In genomic region chr7:46628375-46628975, GRCm38 (mm10) we compare ENCODE assay signal across 16 mouse cellular contexts. TPM values are rescaled to one million over a fixed set of nuclear protein-coding genes. Genes with fewer than 3 reads are reported as not detected.
DNase-seq lines count a peak whose midpoint lies in the region; ATAC-seq and TF ChIP-seq lines count a peak whose summit lies in the region.
"Had no signal": no experiment of that assay in that cellular context is flagged by ENCODE, and none has a peak within 500 bp of the region (broad histone marks: within the 10 kb centered on the region; RNA-seq: fewer than 3 reads in every experiment).

No protein-coding gene starts in this region.

- peaks cover 47% of the 10 kb centered on the region for H3K36me3 ChIP-seq in forebrain, postnatal 0 days (ENCODE audit: insufficient read depth)
- peaks cover 21% of the 10 kb centered on the region for H3K36me3 ChIP-seq in forebrain, embryonic 15.5 days
- 0 out of 2 replicates have a peak, but pooled peaks cover 8% of the 10 kb centered on the region for H3K36me3 ChIP-seq in intestine, postnatal 0 days (ENCODE audit: control insufficient read depth, insufficient read depth)
- H3K36me3 ChIP-seq in intestine, embryonic 16.5 days (ENCODE audit: control insufficient read depth, insufficient read depth, low read length): no peaks in the 10 kb centered on the region
- H3K36me3 ChIP-seq in neural tube, embryonic 11.5 days (ENCODE audit: control insufficient read depth, insufficient read depth, low read length): no peaks in the 10 kb centered on the region
- 0 out of 2 replicates have a peak, but pooled peaks cover 5% of the 10 kb centered on the region for H3K36me3 ChIP-seq in stomach, postnatal 0 days (ENCODE audit: control insufficient read depth, insufficient read depth, low read length)

- no peak overlapping the region for H3K9ac ChIP-seq in forebrain, postnatal 0 days
- no peak overlapping the region for H3K9ac ChIP-seq in forebrain, embryonic 15.5 days (replicated peaks)
- no peak overlapping the region for H3K9ac ChIP-seq in intestine, postnatal 0 days (ENCODE audit: low read depth, low read length)
- no peak overlapping the region for H3K9ac ChIP-seq in intestine, embryonic 16.5 days (ENCODE audit: low read depth, low read length)
- H3K9ac ChIP-seq in neural tube, embryonic 11.5 days (ENCODE audit: low read length): no peak overlapping the region
- no peak overlapping the region for H3K9ac ChIP-seq in stomach, postnatal 0 days (ENCODE audit: low read length)
- H3K9ac ChIP-seq: embryonic facial prominence, embryonic 12.5 days; hindbrain, embryonic 15.5 days had no signal

- H3K27ac ChIP-seq in forebrain, postnatal 0 days (ENCODE audit: low read depth, low read length): no peak overlapping the region
- H3K27ac ChIP-seq in forebrain, embryonic 15.5 days (replicated peaks): no peak overlapping the region
- no peak overlapping the region for H3K27ac ChIP-seq in intestine, postnatal 0 days (ENCODE audit: low read depth, low read length)
- H3K27ac ChIP-seq in intestine, embryonic 16.5 days (ENCODE audit: low read length): no peak overlapping the region
- H3K27ac ChIP-seq in neural tube, embryonic 11.5 days (ENCODE audit: low read depth, low read length): no peak overlapping the region
- no peak overlapping the region for H3K27ac ChIP-seq in stomach, postnatal 0 days (replicated peaks)
- H3K27ac ChIP-seq: embryonic facial prominence, embryonic 12.5 days; hindbrain, embryonic 15.5 days had no signal

- H3K4me3 ChIP-seq in forebrain, postnatal 0 days (ENCODE audit: low read depth, low read length): no peak overlapping the region
- no peak overlapping the region for H3K4me3 ChIP-seq in forebrain, embryonic 15.5 days
- no peak overlapping the region for H3K4me3 ChIP-seq in intestine, postnatal 0 days (ENCODE audit: low read depth, low read length)
- H3K4me3 ChIP-seq in intestine, embryonic 16.5 days (ENCODE audit: low read length): no peak overlapping the region
- H3K4me3 ChIP-seq in neural tube, embryonic 11.5 days (ENCODE audit: low read depth, low read length): no peak overlapping the region
- no peak overlapping the region for H3K4me3 ChIP-seq in stomach, postnatal 0 days (ENCODE audit: low read depth, low read length)
- H3K4me3 ChIP-seq: embryonic facial prominence, embryonic 12.5 days; hindbrain, embryonic 15.5 days; megakaryocyte, embryonic 14.5 days had no signal

- 42% methylated on average over 8 of the region's 8 CpGs for WGBS in forebrain, postnatal 0 days
- 41% methylated on average over 8 of the region's 8 CpGs for WGBS in forebrain, embryonic 15.5 days
- WGBS in intestine, postnatal 0 days: 75% methylated on average over 8 of the region's 8 CpGs
- WGBS in intestine, embryonic 16.5 days: 76% methylated on average over 8 of the region's 8 CpGs
- WGBS in neural tube, embryonic 11.5 days: 56% methylated on average over 8 of the region's 8 CpGs
- WGBS in stomach, postnatal 0 days: 56% methylated on average over 8 of the region's 8 CpGs

- no peaks in the 10 kb centered on the region for H3K9me3 ChIP-seq in forebrain, postnatal 0 days (ENCODE audit: low read length)
- H3K9me3 ChIP-seq in forebrain, embryonic 15.5 days: no peaks in the 10 kb centered on the region
- no peaks in the 10 kb centered on the region for H3K9me3 ChIP-seq in intestine, postnatal 0 days (ENCODE audit: control insufficient read depth)
- no peaks in the 10 kb centered on the region for H3K9me3 ChIP-seq in intestine, embryonic 16.5 days (ENCODE audit: control insufficient read depth, low read length)
- H3K9me3 ChIP-seq in neural tube, embryonic 11.5 days (ENCODE audit: control insufficient read depth, low read length): no peaks in the 10 kb centered on the region
- no peaks in the 10 kb centered on the region for H3K9me3 ChIP-seq in stomach, postnatal 0 days (ENCODE audit: control insufficient read depth, low read length)
- H3K9me3 ChIP-seq: embryonic facial prominence, embryonic 12.5 days; hindbrain, embryonic 15.5 days; megakaryocyte, embryonic 14.5 days had no signal

- no peaks in the 10 kb centered on the region for H3K27me3 ChIP-seq in forebrain, postnatal 0 days (ENCODE audit: insufficient read depth, low read length)
- no peaks in the 10 kb centered on the region for H3K27me3 ChIP-seq in forebrain, embryonic 15.5 days
- no peaks in the 10 kb centered on the region for H3K27me3 ChIP-seq in intestine, postnatal 0 days (replicated peaks; ENCODE audit: control insufficient read depth, insufficient read depth, low read length)
- no peaks in the 10 kb centered on the region for H3K27me3 ChIP-seq in intestine, embryonic 16.5 days (replicated peaks; ENCODE audit: control insufficient read depth, insufficient read depth, low read length)
- H3K27me3 ChIP-seq in neural tube, embryonic 11.5 days (ENCODE audit: control insufficient read depth, insufficient read depth, low read length): no peaks in the 10 kb centered on the region
- no peaks in the 10 kb centered on the region for H3K27me3 ChIP-seq in stomach, postnatal 0 days (ENCODE audit: control insufficient read depth, insufficient read depth, low read length)
- H3K27me3 ChIP-seq: embryonic facial prominence, embryonic 12.5 days; hindbrain, embryonic 15.5 days; megakaryocyte, embryonic 14.5 days had no signal

- DNase-seq in forebrain, postnatal 0 days: peak; percentile 25
- peak; percentile 21 for DNase-seq in neural tube, embryonic 11.5 days (ENCODE audit: low spot score)
- no peak for DNase-seq in neural tube, embryonic 10.5 days (ENCODE audit: extremely low spot score, low spot score)
- no peak for DNase-seq in stomach, postnatal 0 days (ENCODE audit: low spot score)
- DNase-seq in cerebellum, adult 11 months: no peak
- DNase-seq: cerebellum, adult 9-11 months; gastrocnemius, postnatal 36 days; kidney, postnatal 14 days had no signal

- peak; percentile 66 for ATAC-seq in forebrain, postnatal 0 days
- ATAC-seq in forebrain, embryonic 15.5 days (replicated peaks): no peak; the same call in 1 of the 2 replicates
- no peak for ATAC-seq in intestine, postnatal 0 days
- no peak for ATAC-seq in intestine, embryonic 16.5 days
- ATAC-seq in neural tube, embryonic 11.5 days (ENCODE audit: insufficient read depth, low FRiP score, low TSS enrichment): peak; percentile 45; the same call in 1 of the 2 replicates
- peak; percentile 54; the same call in 1 of the 2 replicates for ATAC-seq in stomach, postnatal 0 days (ENCODE audit: low FRiP score, low TSS enrichment)

- H3K4me1 ChIP-seq in forebrain, postnatal 0 days (ENCODE audit: insufficient read depth): no peaks in the 10 kb centered on the region
- H3K4me1 ChIP-seq in forebrain, embryonic 15.5 days: no peaks in the 10 kb centered on the region
- no peaks in the 10 kb centered on the region for H3K4me1 ChIP-seq in intestine, postnatal 0 days (replicated peaks; ENCODE audit: control insufficient read depth, insufficient read depth, low read length)
- H3K4me1 ChIP-seq in intestine, embryonic 16.5 days (ENCODE audit: control insufficient read depth, insufficient read depth, low read length): no peaks in the 10 kb centered on the region
- no peaks in the 10 kb centered on the region for H3K4me1 ChIP-seq in neural tube, embryonic 11.5 days (ENCODE audit: control insufficient read depth, insufficient read depth, low read length)
- H3K4me1 ChIP-seq in stomach, postnatal 0 days (replicated peaks; ENCODE audit: control insufficient read depth, insufficient read depth): no peaks in the 10 kb centered on the region
- H3K4me1 ChIP-seq: embryonic facial prominence, embryonic 12.5 days; hindbrain, embryonic 15.5 days had no signal

- no peak; the same call in 1 of the 2 replicates for TF ChIP-seq CTCF in forebrain, postnatal 0 days (IDR thresholded peaks at IDR 0.05; ENCODE audit: low read depth)
- TF ChIP-seq CTCF in intestine, postnatal 0 days (IDR thresholded peaks at IDR 0.05; ENCODE audit: low read depth): 0 out of 2 replicates have a peak, but pooled peaks have one; percentile 3
- peak; percentile 28; the same call in 1 of the 2 replicates for TF ChIP-seq CTCF in stomach, postnatal 0 days (IDR thresholded peaks at IDR 0.05; ENCODE audit: low read depth)

- no peak overlapping the region for H3K4me2 ChIP-seq in forebrain, postnatal 0 days (ENCODE audit: low read depth)
- H3K4me2 ChIP-seq in forebrain, embryonic 15.5 days (replicated peaks): no peak overlapping the region
- H3K4me2 ChIP-seq in intestine, postnatal 0 days (replicated peaks; ENCODE audit: low read depth): no peak overlapping the region
- H3K4me2 ChIP-seq in intestine, embryonic 16.5 days (ENCODE audit: low read depth, low read length): no peak overlapping the region
- H3K4me2 ChIP-seq in neural tube, embryonic 11.5 days (ENCODE audit: low read depth): no peak overlapping the region
- no peak overlapping the region for H3K4me2 ChIP-seq in stomach, postnatal 0 days (replicated peaks; ENCODE audit: low read depth)
- H3K4me2 ChIP-seq: embryonic facial prominence, embryonic 12.5 days; hindbrain, embryonic 15.5 days had no signal

- no peak for TF ChIP-seq EP300 in stomach, postnatal 0 days (optimal IDR thresholded peaks at IDR 0.05)

RNA-seq across cellular contexts. Expression of gene Sergef, which starts 11.1 kb away (rescaled TPM):
- 50.7 and 54.5 TPM in 2 replicates for total RNA-seq in forebrain, postnatal 0 days (2014; rRNA removed)
- 40.4 and 46.9 TPM in 2 replicates for polyA plus RNA-seq in forebrain, postnatal 0 days (2015; fragmentation: Nextera tagmentation; extraction: Ambion mirVana)
- 28.4 and 29.4 TPM in 2 replicates for polyA plus RNA-seq in forebrain, embryonic 15.5 days (2015; fragmentation: Nextera tagmentation; extraction: Ambion mirVana)
- 7.5 TPM in 2 replicates for polyA plus RNA-seq in intestine, postnatal 0 days (2015; fragmentation: Nextera tagmentation; extraction: Ambion mirVana)
- polyA plus RNA-seq in intestine, embryonic 16.5 days (2015; fragmentation: Nextera tagmentation; extraction: Ambion mirVana): 14.6 and 14.7 TPM in 2 replicates
- polyA plus RNA-seq in neural tube, embryonic 11.5 days (2014; fragmentation: Nextera tagmentation; extraction: Ambion mirVana): 13.5 and 16.8 TPM in 2 replicates
- 10.8 and 11.4 TPM in 2 replicates for polyA plus RNA-seq in stomach, postnatal 0 days (2015; fragmentation: Nextera tagmentation; extraction: Ambion mirVana)

RNA-seq across cellular contexts. Expression of gene Tph1, which starts 43.9 kb away (rescaled TPM):
- total RNA-seq in forebrain, postnatal 0 days (2014; rRNA removed): 1.3 and 3.6 TPM in 2 replicates
- 0.99 and 1.9 TPM in 2 replicates for polyA plus RNA-seq in forebrain, postnatal 0 days (2015; fragmentation: Nextera tagmentation; extraction: Ambion mirVana)
- polyA plus RNA-seq in forebrain, embryonic 15.5 days (2015; fragmentation: Nextera tagmentation; extraction: Ambion mirVana): 0.46 and 2.9 TPM in 2 replicates
- polyA plus RNA-seq in intestine, postnatal 0 days (2015; fragmentation: Nextera tagmentation; extraction: Ambion mirVana): 4.8 and 5.3 TPM in 2 replicates
- polyA plus RNA-seq in intestine, embryonic 16.5 days (2015; fragmentation: Nextera tagmentation; extraction: Ambion mirVana): 2.4 and 2.6 TPM in 2 replicates
- polyA plus RNA-seq in neural tube, embryonic 11.5 days (2014; fragmentation: Nextera tagmentation; extraction: Ambion mirVana): 0.76 and 1.0 TPM in 2 replicates
- 0.48 and 0.79 TPM in 2 replicates for polyA plus RNA-seq in stomach, postnatal 0 days (2015; fragmentation: Nextera tagmentation; extraction: Ambion mirVana)
- total RNA-seq: liver, adult 2 months; neutrophil, adult 5-6 weeks had no signal
- polyA plus RNA-seq: liver, adult 2 months had no signal

Comparison
In these comparisons a context has a peak if more than half of its experiments do, and no peak if none do; other contexts are left out.
1. ATAC-seq: peak in forebrain, postnatal 0 days (single experiment), neural tube, embryonic 11.5 days (single experiment) and stomach, postnatal 0 days (single experiment); none in forebrain, embryonic 15.5 days (single experiment), intestine, postnatal 0 days (single experiment) and intestine, embryonic 16.5 days (single experiment).
2. DNase-seq: peak in forebrain, postnatal 0 days (single experiment) and neural tube, embryonic 11.5 days (single experiment); none in neural tube, embryonic 10.5 days (single experiment), stomach, postnatal 0 days (single experiment) and cerebellum, adult 11 months (single experiment).